Mouse (Mus musculus): ENCODE measurements at regions not wholly inside any gene's neighbourhood (a gene's known extent, or its start where the extent isn't known, plus 50 kb on each side); places are given as distances from the start of the nearest gene placed in this dataset.

DNA sequence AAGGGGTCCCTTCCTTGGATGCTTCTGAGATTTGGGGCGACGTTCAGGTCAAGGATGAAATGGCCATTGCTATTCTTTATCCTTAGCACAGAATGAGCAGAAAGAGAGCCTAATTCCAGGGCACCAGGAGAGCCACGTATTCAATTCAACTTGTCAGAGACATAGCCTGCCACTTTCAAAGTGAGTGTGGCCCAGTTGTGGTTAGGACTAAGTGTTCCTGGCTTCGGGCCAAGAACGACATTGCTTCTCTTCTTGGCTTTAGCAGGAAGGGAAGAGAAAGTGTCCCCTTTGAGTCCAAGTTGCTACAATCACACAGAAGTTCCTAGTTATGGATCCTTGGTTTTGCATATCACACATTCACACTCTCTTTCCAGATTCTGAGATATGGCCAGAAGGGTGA lies 964.0 kb downstream of the Epha4 start:
- TF ChIP-seq MAFK (IDR thresholded peaks at IDR 0.05; ENCODE audit: insufficient read depth, low read depth, low read length) (no peak), ZNF384 (IDR thresholded peaks at IDR 0.05; ENCODE audit: low read depth, low read length) (no peak), CHD2 (IDR thresholded peaks at IDR 0.05; ENCODE audit: low read depth, low read length) (no peak), HCFC1 (IDR thresholded peaks at IDR 0.05; ENCODE audit: borderline replicate concordance, insufficient read depth, low read length) (no peak)

Measured in ES-E14 (cell line).